In genomic region chr12:46399653-46399975, GRCm38 (mm10) we compare ENCODE assay signal across 8 mouse cellular contexts.
DNase-seq lines count a peak whose midpoint lies in the region; ATAC-seq lines count a peak whose summit lies in the region.

No protein-coding gene starts in this region.

- H3K36me3 ChIP-seq in heart, embryonic 16.5 days (ENCODE audit: control insufficient read depth, insufficient read depth), result no peaks in the 10 kb centered on the region
- H3K36me3 ChIP-seq in forebrain, embryonic 14.5 days (ENCODE audit: control insufficient read depth, insufficient read depth, low read length), result no peaks in the 10 kb centered on the region
- H3K36me3 ChIP-seq in stomach, embryonic 14.5 days (ENCODE audit: control insufficient read depth, insufficient read depth, low read length), result no peaks in the 10 kb centered on the region

- WGBS in heart, embryonic 16.5 days, result 3% methylated on average over 14 of the region's 14 CpGs
- whole genome bisulfite sequencing in forebrain, embryonic 14.5 days, result 1% methylated on average over 14 of the region's 14 CpGs
- 2% methylated on average over 14 of the region's 14 CpGs for WGBS in stomach, embryonic 14.5 days

- no peak overlapping the region for H3K27ac ChIP-seq in heart, embryonic 16.5 days (ENCODE audit: low read length)
- H3K27ac ChIP-seq in brown adipose tissue, adult 24 weeks (replicated peaks; ENCODE audit: low read depth, low read length), result no peak overlapping the region
- H3K27ac ChIP-seq in forebrain, embryonic 14.5 days (ENCODE audit: low read depth, low read length), result 0 out of 2 replicates have a peak overlapping the region, but pooled peaks have one; percentile 44
- no peak overlapping the region for H3K27ac ChIP-seq in stomach, embryonic 14.5 days (ENCODE audit: low read length)

- peak overlapping the region; percentile 56 for H3K4me3 ChIP-seq in heart, embryonic 16.5 days (ENCODE audit: low read length)
- H3K4me3 ChIP-seq in brown adipose tissue, adult 24 weeks (ENCODE audit: insufficient read depth, low read depth, low read length), result peak overlapping the region; percentile 41
- peak overlapping the region; percentile 48 for H3K4me3 ChIP-seq in forebrain, embryonic 14.5 days (ENCODE audit: low read depth, low read length)
- H3K4me3 ChIP-seq in stomach, embryonic 14.5 days (ENCODE audit: low read depth, low read length), result peak overlapping the region; percentile 45

- no peak; the same call in 1 of the 2 replicates for ATAC-seq in heart, embryonic 16.5 days (replicated peaks; ENCODE audit: extremely low read depth, insufficient read depth, low FRiP score)
- ATAC-seq in forebrain, embryonic 14.5 days, result peak; percentile 84
- peak; percentile 63; the same call in 1 of the 2 replicates for ATAC-seq in stomach, embryonic 14.5 days (ENCODE audit: insufficient number of reproducible peaks, insufficient read depth, low FRiP score, low read depth)

- H3K9me3 ChIP-seq in heart, embryonic 16.5 days (replicated peaks; ENCODE audit: control insufficient read depth, low read length), result no peaks in the 10 kb centered on the region
- H3K9me3 ChIP-seq in forebrain, embryonic 14.5 days (replicated peaks; ENCODE audit: control insufficient read depth, low read length), result no peaks in the 10 kb centered on the region
- H3K9me3 ChIP-seq in stomach, embryonic 14.5 days (ENCODE audit: control insufficient read depth, low read depth, low read length), result no peaks in the 10 kb centered on the region

- H3K27me3 ChIP-seq in heart, embryonic 16.5 days (ENCODE audit: control insufficient read depth, insufficient read depth, low read length), result peaks cover 5% of the 10 kb centered on the region; the same call in 1 of the 2 replicates
- no peaks in the 10 kb centered on the region for H3K27me3 ChIP-seq in forebrain, embryonic 14.5 days (replicated peaks; ENCODE audit: control insufficient read depth, insufficient read depth, low read length)
- H3K27me3 ChIP-seq in stomach, embryonic 14.5 days (ENCODE audit: control insufficient read depth, insufficient read depth, low read length), result no peaks in the 10 kb centered on the region

- H3K4me2 ChIP-seq in heart, embryonic 16.5 days (ENCODE audit: low read depth, low read length), result peak overlapping the region; percentile 71
- peak overlapping the region; percentile 74 for H3K4me2 ChIP-seq in forebrain, embryonic 14.5 days (ENCODE audit: low read length)
- H3K4me2 ChIP-seq in stomach, embryonic 14.5 days (replicated peaks; ENCODE audit: low read depth, low read length), result peak overlapping the region; percentile 82

- DNase-seq in heart, adult 8-10 months (ENCODE audit: low spot score), result no peak
- peak; percentile 46 for DNase-seq in forebrain, embryonic 14.5 days (ENCODE audit: low spot score)
- peak; percentile 4 for DNase-seq in liver
- DNase-seq in urinary bladder, adult 18-20 months (ENCODE audit: low spot score in 2 of 2), result no peak
- DNase-seq in testis, postnatal 14 days (ENCODE audit: low spot score), result no peak

- H3K4me1 ChIP-seq in heart, embryonic 16.5 days (ENCODE audit: control insufficient read depth, insufficient read depth, low read length), result no peaks in the 10 kb centered on the region
- no peaks in the 10 kb centered on the region for H3K4me1 ChIP-seq in brown adipose tissue, adult 24 weeks (ENCODE audit: control insufficient read depth, insufficient read depth, insufficient read length, low read length)
- H3K4me1 ChIP-seq in forebrain, embryonic 14.5 days (ENCODE audit: control insufficient read depth, insufficient read depth, low read length), result no peaks in the 10 kb centered on the region
- no peaks in the 10 kb centered on the region for H3K4me1 ChIP-seq in stomach, embryonic 14.5 days (ENCODE audit: control insufficient read depth, insufficient read depth, low read length)

- H3K9ac ChIP-seq in heart, embryonic 16.5 days (ENCODE audit: low read length), result 0 out of 2 replicates have a peak overlapping the region, but pooled peaks have one; percentile 10
- peak overlapping the region; percentile 63 for H3K9ac ChIP-seq in forebrain, embryonic 14.5 days (ENCODE audit: low read length)
- 0 out of 2 replicates have a peak overlapping the region, but pooled peaks have one; percentile 4 for H3K9ac ChIP-seq in stomach, embryonic 14.5 days (replicated peaks; ENCODE audit: low read depth, low read length)

Comparison
In these comparisons a context has a peak if more than half of its experiments do, and no peak if none do; other contexts are left out.
1. H3K9ac ChIP-seq: peak in every context shown above with its lines; median percentile 63 in forebrain, embryonic 14.5 days; 10 in heart, embryonic 16.5 days; 4 in stomach, embryonic 14.5 days.
2. DNase-seq: peak in forebrain, embryonic 14.5 days (single experiment) and liver (single experiment); none in heart, adult 8-10 months (single experiment), urinary bladder, adult 18-20 months (0 of 2) and testis, postnatal 14 days (single experiment).
3. Peak in every context shown above with its lines, with median percentiles within 50 percentile points of each other: H3K4me2 ChIP-seq and H3K4me3 ChIP-seq.